Mouse (Mus musculus) embryonic facial prominence, embryonic 14.5 days (tissue): ENCODE measurements at regions not wholly inside any gene's neighbourhood (a gene's known extent, or its start where the extent isn't known, plus 50 kb on each side); places are given as distances from the start of the nearest gene placed in this dataset.

Experiments used
- ATAC-seq: fragments of 200-750 bp; cut with Nextera tagmentation; 2 replicates; pipeline ENCODE4 v1.8.0; 2017; ENCODE audit warnings: low read depth, moderate number of reproducible peaks, moderate TSS enrichment
- DNase-seq: peaks from one replicate; pipeline ENCODE4 v3.0.0-alpha.2; 2015; ENCODE audit warnings: low spot score
- H3K27ac ChIP-seq: fragments of 300-500 bp; sonication (generic); replicated peaks from 2 replicates; pipeline ENCODE4 v1.5.1; 2014; ENCODE audit warnings: low read depth, mild to moderate bottlenecking, low read length, moderate library complexity
- H3K27me3 ChIP-seq: fragments of 300-500 bp; sonication (generic); replicated peaks from 2 replicates; pipeline ENCODE4 v1.6.1; 2014; ENCODE audit warnings: low read length; ENCODE audit not compliant: control insufficient read depth, insufficient read depth
- H3K36me3 ChIP-seq: fragments of 300-500 bp; sonication (generic); 2 replicates; pipeline ENCODE4 v1.6.1; 2014; ENCODE audit warnings: low read length, mixed read lengths; ENCODE audit not compliant: control insufficient read depth, insufficient read depth
- H3K4me1 ChIP-seq: fragments of 300-500 bp; sonication (generic); 2 replicates; pipeline ENCODE4 v1.6.1; 2014; ENCODE audit warnings: antibody characterized with exemption, low read length; ENCODE audit not compliant: control insufficient read depth, insufficient read depth
- H3K4me2 ChIP-seq: fragments of 300-500 bp; sonication (generic); 2 replicates; pipeline ENCODE4 v1.6.1; 2014; ENCODE audit warnings: low read depth, mild to moderate bottlenecking, low read length, moderate library complexity, mixed read lengths
- H3K4me3 ChIP-seq: fragments of 300-500 bp; sonication (generic); 2 replicates; pipeline ENCODE4 v1.5.1; 2014; ENCODE audit warnings: low read depth, mild to moderate bottlenecking, low read length
- H3K9ac ChIP-seq: fragments of 300-500 bp; sonication (generic); 2 replicates; pipeline ENCODE4 v1.6.1; 2014; ENCODE audit warnings: low read depth, mild to moderate bottlenecking, low read length, moderate library complexity, mixed read lengths
- H3K9me3 ChIP-seq: fragments of 300-500 bp; sonication (generic); 2 replicates; pipeline ENCODE4 v1.6.1; 2016; ENCODE audit warnings: low read length; ENCODE audit not compliant: control insufficient read depth
- WGBS: fragments of 180-500 bp; shearing (Covaris S2); extraction: QIAGEN DNeasy Blood & Tissue Kit; methylation state at CpG from one replicate; pipeline ENCODE4 v1.1.7; 2014; 5-methylcytosine and 5-hydroxymethylcytosine counted together

GRCm38 (mm10) chr14:16173292-16173691 lies 75.8 kb upstream of the Ngly1 start:
- no peaks in the 10 kb centered on the region for H3K9me3 ChIP-seq
- H3K36me3 ChIP-seq: no peaks in the 10 kb centered on the region
- H3K4me1 ChIP-seq: no peaks in the 10 kb centered on the region
- H3K4me2 ChIP-seq: no peak overlapping the region
- ATAC-seq (no peak), DNase-seq (no peak)
- no peak overlapping the region for H3K9ac ChIP-seq
- WGBS: 63% methylated on average over 3 of the region's 3 CpGs
- no peaks in the 10 kb centered on the region for H3K27me3 ChIP-seq
- H3K4me3 ChIP-seq: no peak overlapping the region
- H3K27ac ChIP-seq: no peak overlapping the region

DNA sequence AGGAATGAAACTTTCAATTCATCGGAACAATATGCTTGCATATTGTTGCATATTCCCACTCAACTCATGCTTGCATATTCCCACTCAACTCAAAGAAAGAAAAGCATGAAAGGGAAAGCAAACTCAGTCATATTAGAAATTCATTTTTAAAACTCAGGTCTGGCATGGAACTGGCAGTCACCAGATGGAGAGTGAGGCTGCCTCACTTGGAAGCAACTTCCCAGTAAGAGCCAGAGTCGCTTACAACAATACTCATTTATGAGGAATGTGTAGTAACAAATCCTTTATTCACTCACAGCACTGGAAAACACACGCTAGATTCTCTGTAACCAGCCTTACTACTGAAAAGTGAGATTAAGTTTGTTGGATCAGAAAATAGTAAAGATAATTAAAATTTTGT lies 70.9 kb upstream of the Ngly1 start:
- DNase-seq: no peak
- 90% methylated on average over 3 of the region's 3 CpGs for WGBS
- Histone ChIP-seq H3K4me2 (no peak overlapping the region), H3K27ac (no peak overlapping the region), H3K4me3 (no peak overlapping the region), H3K4me1 (no peaks in the 10 kb centered on the region), H3K9ac (no peak overlapping the region), H3K36me3 (no peaks in the 10 kb centered on the region), H3K9me3 (no peaks in the 10 kb centered on the region), H3K27me3 (no peaks in the 10 kb centered on the region)
- ATAC-seq: no peak

GRCm38 (mm10) chr14:16181822-16182221 lies 67.3 kb upstream of the Ngly1 start:
- H3K27ac ChIP-seq: no peak overlapping the region
- H3K4me1 ChIP-seq: no peaks in the 10 kb centered on the region
- no peak overlapping the region for H3K9ac ChIP-seq
- H3K27me3 ChIP-seq: no peaks in the 10 kb centered on the region
- WGBS: 68% methylated on average over 2 of the region's 2 CpGs
- no peak overlapping the region for H3K4me3 ChIP-seq
- no peaks in the 10 kb centered on the region for H3K9me3 ChIP-seq
- no peak overlapping the region for H3K4me2 ChIP-seq
- ATAC-seq (no peak), DNase-seq (no peak)
- H3K36me3 ChIP-seq: no peaks in the 10 kb centered on the region

DNA sequence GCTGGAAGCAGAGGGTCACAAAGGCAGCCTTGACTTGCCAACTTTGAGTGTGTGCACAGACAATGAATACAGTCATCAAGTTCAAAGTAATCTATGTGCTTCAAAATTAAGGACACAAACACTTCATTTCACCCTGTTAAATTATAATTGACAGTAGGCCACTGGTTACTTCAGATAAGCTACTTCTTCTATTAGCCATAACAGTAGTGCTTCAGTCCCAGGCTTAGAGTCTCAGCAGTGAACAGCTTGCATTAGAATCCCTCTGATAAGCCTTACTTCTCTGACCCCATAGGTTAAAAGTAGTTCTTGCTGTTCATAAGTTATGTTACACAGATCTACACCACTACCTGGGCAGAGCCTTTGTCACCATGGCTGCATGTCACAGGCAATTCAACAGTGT lies 63.8 kb upstream of the Ngly1 start:
- ATAC-seq (no peak), DNase-seq (no peak)
- Histone ChIP-seq H3K27ac (no peak overlapping the region), H3K4me2 (no peak overlapping the region), H3K4me1 (no peaks in the 10 kb centered on the region), H3K9me3 (no peaks in the 10 kb centered on the region), H3K36me3 (no peaks in the 10 kb centered on the region), H3K9ac (no peak overlapping the region), H3K4me3 (no peak overlapping the region), H3K27me3 (no peaks in the 10 kb centered on the region)
